Mouse (Mus musculus) frontal cortex, adult 2 months (tissue): ENCODE measurements around the gene Cacna2d3. TPM values are rescaled to one million over a fixed set of nuclear protein-coding genes. Genes with fewer than 3 reads are reported as not detected.

Experiments
- DNase-seq, 2 experiments: peaks; one replicate each; pipeline ENCODE4 v3.0.0; 2022; ENCODE audit warnings: low spot score in 1 of 2; ENCODE audit errors: extremely low spot score in 1 of 2
- polyA plus RNA-seq: library from polyadenylated mRNA; depleted of rRNA; stranded (reverse); fragments of >200 nt; gene quantifications from 2 replicates; pipeline ENCODE4 v1.2.3, GENCODE M21; 2012

The Cacna2d3 gene
- polyA plus RNA-seq, 1 experiment, result 33.8 TPM

GRCm38 (mm10) chr14:28959042-28959441 is 762.6 kb downstream of the Cacna2d3 start:
- DNase-seq, result no peak

DNA sequence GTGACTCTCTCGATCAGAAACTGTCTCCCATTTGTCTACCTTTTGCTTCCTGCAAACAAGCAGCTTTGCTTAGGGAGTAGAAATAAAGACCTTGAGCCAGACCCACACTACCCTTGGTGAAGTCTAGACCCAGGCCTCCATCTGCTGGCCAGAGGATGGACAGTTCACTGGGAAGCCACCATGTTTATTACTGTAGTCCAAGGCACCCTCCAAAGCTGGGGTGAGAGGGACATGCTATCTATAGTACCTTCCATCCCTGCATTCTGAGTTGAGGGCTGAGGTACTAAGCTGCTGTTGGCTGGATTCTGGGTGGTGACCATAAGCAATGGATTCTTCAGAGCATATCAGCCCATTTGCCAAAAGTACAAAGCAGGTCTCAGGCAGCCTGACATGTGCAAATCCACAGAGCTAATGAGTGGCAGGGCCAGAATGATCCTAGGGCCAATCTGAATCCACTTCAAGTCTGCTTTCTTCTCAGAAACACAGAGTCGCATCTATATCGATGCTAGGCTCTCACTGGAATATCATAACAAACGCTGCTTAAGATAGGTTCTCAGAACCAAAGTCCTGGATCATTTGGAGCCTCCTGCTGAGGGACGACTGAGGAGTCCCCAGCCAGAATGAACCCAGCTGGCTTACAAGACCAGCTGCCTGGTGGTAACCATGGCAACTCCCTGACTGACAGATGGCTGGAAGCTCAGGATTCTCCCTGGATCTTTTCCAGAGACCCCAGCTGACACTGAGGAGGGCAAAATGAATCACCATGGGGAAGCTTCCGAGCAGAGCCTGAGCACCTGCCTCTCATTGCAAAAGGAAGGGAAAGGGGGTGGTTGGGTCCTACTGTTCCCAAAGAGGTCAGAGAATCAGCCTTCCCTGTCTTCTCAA is 763.3 kb downstream of the Cacna2d3 start:
- peak in 1 of 2 experiments; percentile 50 for DNase-seq

- no peak for DNase-seq
Observed at GRCm38 (mm10) chr14:28955181-28955580, 766.5 kb downstream of the Cacna2d3 start.

GRCm38 (mm10) chr14:28954588-28954987 is 767.1 kb downstream of the Cacna2d3 start:
- no peak for DNase-seq

- DNase-seq, result no peak
Observed at GRCm38 (mm10) chr14:28954086-28954485, 767.6 kb downstream of the Cacna2d3 start.

DNA sequence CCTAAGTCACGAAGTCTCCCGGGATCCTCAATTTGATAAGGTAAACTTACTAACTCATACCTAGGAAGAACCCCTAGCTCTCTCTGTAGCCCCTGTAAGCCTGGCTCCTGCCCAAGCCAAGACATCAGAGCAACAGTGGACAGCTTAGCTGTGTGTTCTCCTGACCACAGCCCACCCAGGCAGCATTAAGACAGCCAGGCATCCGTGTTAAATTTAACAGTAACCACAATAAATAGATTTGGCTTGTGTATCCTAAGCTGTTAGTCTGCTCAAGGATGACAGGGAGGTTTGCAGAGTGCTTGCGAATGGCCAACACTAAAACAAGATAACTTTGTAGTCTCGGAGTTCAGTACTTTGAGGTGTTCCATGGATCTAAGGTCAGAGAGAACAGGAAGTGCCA is 768.3 kb downstream of the Cacna2d3 start:
- DNase-seq, result no peak

- no peak for DNase-seq
Observed at GRCm38 (mm10) chr14:28950499-28950898, 771.2 kb downstream of the Cacna2d3 start.

DNA sequence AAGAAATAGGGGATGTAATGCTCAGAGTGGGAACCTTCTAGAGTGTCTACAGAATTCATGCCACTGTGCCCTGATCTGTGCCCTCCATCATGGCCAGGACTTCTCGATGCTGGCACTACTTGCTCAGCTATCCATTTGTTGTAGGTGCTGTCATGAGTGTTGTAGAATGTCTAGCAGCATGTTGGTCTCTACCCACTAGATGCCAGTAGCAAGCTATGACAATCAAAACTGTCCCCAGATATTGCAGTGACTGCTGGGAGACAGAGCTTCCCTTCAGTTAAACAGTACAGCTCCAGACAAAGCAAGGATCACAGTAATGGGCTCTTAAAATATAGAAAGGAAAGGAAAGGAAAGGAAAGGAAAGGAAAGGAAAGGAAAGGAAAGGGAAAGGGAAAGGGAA is 771.9 kb downstream of the Cacna2d3 start:
- peak in 1 of 2 experiments; percentile 18 for DNase-seq

- peak in 1 of 2 experiments; percentile 10 for DNase-seq
Observed at GRCm38 (mm10) chr14:28948019-28948850, 773.4 kb downstream of the Cacna2d3 start.

DNA sequence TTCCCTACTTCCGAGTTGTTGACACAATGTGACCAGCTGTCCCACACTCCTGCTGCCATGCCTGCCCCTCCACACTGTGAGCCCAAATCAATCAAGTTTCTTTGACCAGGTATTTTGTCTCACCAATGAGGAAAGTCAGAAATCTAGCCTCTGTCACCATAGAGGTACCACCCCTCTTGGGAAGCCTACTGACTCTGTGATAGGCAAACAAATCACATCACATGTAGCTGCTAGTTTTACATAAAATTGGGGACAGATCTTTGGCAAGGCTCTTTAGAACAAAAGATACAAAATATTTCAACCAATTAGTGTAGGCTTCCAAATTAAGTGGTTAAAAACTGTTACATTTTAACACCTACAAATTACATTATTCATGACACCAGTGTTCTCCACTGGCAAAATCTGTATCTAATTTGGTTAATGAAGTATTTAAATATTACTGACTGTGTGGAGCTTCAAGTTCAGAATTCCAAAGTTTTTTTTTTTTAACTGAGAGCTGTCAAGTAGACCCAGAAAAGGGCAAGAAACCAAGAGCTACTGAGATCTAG is 788.8 kb downstream of the Cacna2d3 start:
- DNase-seq, result no peak

- DNase-seq, result no peak
Observed at GRCm38 (mm10) chr14:28923180-28923961, 798.3 kb downstream of the Cacna2d3 start.

DNA sequence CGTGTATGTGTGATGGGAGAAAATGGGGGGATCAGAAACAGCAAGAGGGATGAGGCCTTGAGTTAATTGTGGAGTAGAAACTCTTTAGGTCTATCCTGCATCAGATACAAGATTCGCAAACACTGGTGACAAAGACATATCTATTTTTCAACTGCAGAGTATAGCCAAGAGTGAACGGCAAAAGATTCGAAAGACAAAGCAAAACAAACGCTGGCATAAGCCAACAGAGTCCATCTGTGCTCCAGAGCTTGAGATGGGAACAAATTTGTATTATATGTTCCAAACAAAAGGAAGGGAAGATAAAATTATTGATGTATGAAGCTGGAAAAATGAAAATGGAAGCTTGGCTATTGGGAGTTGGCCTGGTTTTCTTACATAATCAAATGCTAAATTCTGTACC is 802.8 kb downstream of the Cacna2d3 start:
- DNase-seq, result peak in 1 of 2 experiments; percentile 13

DNA sequence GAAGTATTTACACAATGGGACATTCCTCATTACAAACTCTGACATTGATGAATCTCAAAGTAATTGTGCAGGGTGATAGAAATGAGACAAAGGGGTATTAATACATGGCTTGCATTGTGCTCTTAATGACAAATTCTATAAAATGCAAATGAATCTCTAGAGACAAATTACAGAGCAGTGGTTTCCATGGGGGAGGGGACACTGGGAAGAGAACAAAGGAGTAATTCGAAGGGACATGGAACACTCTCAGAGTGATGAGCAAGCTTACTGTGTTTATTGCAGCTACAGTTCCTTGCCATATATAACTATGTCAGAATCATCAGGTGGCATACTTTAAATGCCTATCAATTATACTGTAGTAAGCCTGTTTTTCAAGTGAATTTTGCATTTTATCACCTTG is 806.7 kb downstream of the Cacna2d3 start:
- no peak for DNase-seq

- DNase-seq, result peak in 1 of 2 experiments; percentile 22
Observed at GRCm38 (mm10) chr14:28907659-28908058, 814.0 kb downstream of the Cacna2d3 start.

GRCm38 (mm10) chr14:28892530-28892929 is 829.1 kb downstream of the Cacna2d3 start:
- no peak for DNase-seq

- DNase-seq, result no peak
Observed at GRCm38 (mm10) chr14:28887373-28887772, 834.3 kb downstream of the Cacna2d3 start.

- no peak for DNase-seq
Observed at GRCm38 (mm10) chr14:28886661-28887060, 835.0 kb downstream of the Cacna2d3 start.

DNA sequence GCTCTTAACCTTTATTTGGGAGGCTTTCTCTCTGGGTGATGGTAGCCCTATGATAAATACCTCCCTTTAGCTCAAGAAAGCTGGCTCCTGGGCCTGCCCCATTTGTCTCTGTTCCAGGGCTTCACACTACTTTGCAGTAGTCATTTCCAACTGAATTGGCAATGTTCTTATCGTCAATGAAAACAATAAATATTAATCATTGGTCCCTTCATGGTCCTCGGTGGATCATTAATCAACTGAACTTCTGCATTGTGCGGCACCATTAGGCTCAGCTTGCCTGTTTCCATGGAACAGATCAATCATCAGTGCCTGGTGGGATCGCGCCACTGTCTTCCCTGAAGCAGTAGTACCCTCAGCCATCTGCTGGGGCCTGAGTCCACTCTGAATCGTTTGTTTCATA is 850.7 kb downstream of the Cacna2d3 start:
- no peak for DNase-seq

- DNase-seq, result no peak
Observed at GRCm38 (mm10) chr14:28870382-28870781, 851.3 kb downstream of the Cacna2d3 start.

DNA sequence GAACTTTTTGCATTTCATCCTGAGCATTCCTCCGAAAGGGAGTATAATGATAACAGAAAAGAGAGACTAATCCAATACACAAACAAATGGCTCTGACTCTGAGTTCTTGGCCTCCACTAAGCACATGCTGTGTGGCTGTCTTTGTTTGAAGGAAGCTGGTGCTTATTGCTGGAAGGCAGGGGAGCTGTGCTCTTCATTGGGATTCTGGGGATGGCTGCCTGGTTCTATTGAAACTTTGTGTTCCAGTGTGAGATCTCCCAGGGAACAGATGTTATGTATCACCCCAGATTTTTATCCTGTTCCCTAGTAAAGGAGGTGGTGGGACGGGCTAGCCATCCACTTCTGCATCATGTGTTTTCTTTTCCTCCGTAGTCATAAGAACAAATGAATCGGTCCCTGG is 856.7 kb downstream of the Cacna2d3 start:
- DNase-seq, result no peak
